Mouse (Mus musculus) testis, adult 2 months (tissue): ENCODE data around the gene Galns. TPM values are rescaled to one million over a fixed set of nuclear protein-coding genes. Genes with fewer than 3 reads are reported as not detected.

ENCODE experiments used
- H3K27ac ChIP-seq: fragments of 200-500 bp; 2 replicates; pipeline ENCODE4 v1.5.1; 2012; ENCODE audit warnings: low read depth, low read length; ENCODE audit not compliant: control insufficient read depth, insufficient read depth
- H3K27me3 ChIP-seq: fragments of 200-500 bp; 2 replicates; pipeline ENCODE4 v1.6.1; 2012; ENCODE audit warnings: mild to moderate bottlenecking, low read length, moderate library complexity; ENCODE audit not compliant: control insufficient read depth, insufficient read depth
- H3K36me3 ChIP-seq: fragments of 200-500 bp; 2 replicates; pipeline ENCODE4 v1.6.1; 2012; ENCODE audit warnings: mild to moderate bottlenecking, low read length; ENCODE audit not compliant: control insufficient read depth, insufficient read depth
- H3K4me1 ChIP-seq: fragments of 200-500 bp; 2 replicates; pipeline ENCODE4 v1.6.1; 2012; ENCODE audit warnings: low read length; ENCODE audit not compliant: control insufficient read depth, insufficient read depth
- H3K4me3 ChIP-seq: fragments of 200-500 bp; 2 replicates; pipeline ENCODE4 v1.5.1; 2012; ENCODE audit warnings: low read depth, mild to moderate bottlenecking, low read length, moderate library complexity, mixed read lengths; ENCODE audit not compliant: control insufficient read depth
- CTCF ChIP-seq: fragments of 200-500 bp; IDR thresholded peaks from 2 replicates; pipeline ENCODE4 v1.5.1; 2012; ENCODE audit warnings: low read depth, mild to moderate bottlenecking, inconsistent platforms, low read length, moderate library complexity; ENCODE audit not compliant: control insufficient read depth, insufficient read depth, insufficient replicate concordance
- POLR2A ChIP-seq: fragments of 200-500 bp; IDR thresholded peaks from 2 replicates; pipeline ENCODE4 v1.6.1; 2012; ENCODE audit warnings: low read depth, mild to moderate bottlenecking, inconsistent platforms, low read length, moderate library complexity; ENCODE audit not compliant: control insufficient read depth
- polyA plus RNA-seq: library from polyadenylated mRNA; depleted of rRNA; stranded (reverse); fragments of >200 nt; gene quantifications from 2 replicates; pipeline ENCODE4 v1.2.3, GENCODE M21; 2012; rRNA removed

The Galns gene
- 5.9 TPM in 2 replicates for polyA plus RNA-seq

DNA sequence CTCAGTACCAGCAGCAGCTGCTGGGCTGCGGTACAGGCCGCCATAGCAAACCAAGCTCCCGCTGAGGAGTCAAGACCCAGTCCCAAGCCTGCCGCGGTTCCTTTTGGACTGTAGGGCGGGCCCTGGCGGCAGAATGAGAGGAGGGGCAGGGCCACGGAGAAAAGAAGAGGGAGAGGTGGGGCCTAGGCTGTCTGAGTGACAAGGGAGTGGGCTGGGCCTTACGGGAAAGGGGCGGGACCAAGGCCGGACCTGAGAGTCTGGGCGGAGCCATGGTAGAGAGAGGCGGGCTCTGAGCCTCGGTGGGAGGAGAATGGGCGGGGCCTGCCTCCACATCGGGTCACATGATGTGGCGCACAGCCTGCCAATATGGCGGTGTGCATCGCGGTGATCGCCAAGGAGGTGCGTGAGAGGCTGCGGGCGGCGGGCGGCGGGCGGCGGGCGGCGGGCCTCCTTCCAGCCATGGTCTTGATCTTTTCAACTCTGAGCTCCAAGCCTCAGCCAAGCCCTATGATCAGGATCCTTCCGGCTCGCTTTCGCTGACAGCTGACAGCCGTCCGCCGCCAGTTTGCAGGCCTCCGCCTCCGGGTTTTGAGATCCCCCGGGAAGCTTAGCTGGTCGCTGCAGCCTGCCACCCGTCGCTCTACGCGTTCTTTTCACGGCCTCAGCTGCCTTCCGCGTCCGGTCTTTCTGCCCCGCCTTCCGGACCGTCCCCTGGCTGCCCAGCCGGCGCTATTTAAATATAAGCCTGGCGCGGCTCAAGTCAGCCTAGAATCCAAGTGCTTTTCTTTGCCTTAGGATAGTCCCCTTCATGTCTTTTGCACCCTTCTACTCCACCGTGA, at the start of gene Galns, which contains the start of gene Trappc2l:
Gene Galns (minus strand): TSS at position 169 of the 839 bp plus-strand sequence.
Gene Trappc2l (plus strand): TSS at position 346 of the 839 bp plus-strand sequence.
- Histone ChIP-seq H3K36me3 (no peaks in the 10 kb centered on the region), H3K27ac (peak within 1 kb of the TSS; percentile 67), H3K4me3 (peak within 1 kb of the TSS; percentile 96), H3K4me1 (peaks cover 9% of the 10 kb centered on the region), H3K27me3 (no peaks in the 10 kb centered on the region)
- TF ChIP-seq POLR2A (peak; percentile 82; the same call in 1 of the 2 replicates), CTCF (no peak)

DNA sequence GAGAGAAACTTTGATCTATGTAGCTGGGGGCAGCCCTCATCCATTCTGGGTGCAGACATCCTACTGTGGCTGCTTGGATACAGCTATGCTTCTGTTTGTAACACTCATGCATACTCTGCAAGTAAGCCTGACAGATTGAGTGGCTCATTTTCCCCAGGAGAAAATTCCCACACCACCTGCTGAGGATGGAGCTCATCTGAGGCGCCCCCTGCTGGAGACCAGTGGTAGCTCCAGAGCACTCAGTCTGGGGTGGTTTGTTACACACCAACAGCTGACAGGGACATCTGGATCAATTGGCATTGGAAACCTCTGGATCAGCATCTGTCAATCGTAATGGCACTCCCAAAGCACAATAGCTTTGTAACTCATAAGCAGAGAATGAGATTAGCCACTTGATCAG, 48.8 kb upstream of the Galns start:
- peaks cover 3% of the 10 kb centered on the region for H3K4me1 ChIP-seq
- H3K36me3 ChIP-seq: no peaks in the 10 kb centered on the region
- TF ChIP-seq POLR2A (no peak), CTCF (peak; percentile 83; the same call in 1 of the 2 replicates)
- no peak overlapping the region for H3K27ac ChIP-seq
- no peak overlapping the region for H3K4me3 ChIP-seq
- H3K27me3 ChIP-seq: no peaks in the 10 kb centered on the region

DNA sequence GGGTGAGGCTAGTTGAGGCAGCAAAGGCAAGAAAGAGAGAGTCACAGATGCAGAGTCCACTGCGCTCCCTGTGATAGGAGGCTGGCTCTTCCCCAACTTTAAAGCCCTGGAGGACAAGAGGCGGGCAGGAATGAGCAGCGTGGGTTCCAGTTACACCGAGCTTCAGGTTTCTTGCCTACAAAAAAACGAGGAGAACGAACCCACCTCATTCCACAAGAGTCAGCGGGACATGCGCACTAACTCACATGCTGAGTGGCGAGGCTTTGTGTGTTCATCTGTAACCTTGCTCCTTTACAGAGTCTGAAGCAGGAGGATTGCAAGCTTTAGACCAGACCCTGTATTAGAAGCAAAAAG, 47.5 kb upstream of the Galns start:
- no peak overlapping the region for H3K27ac ChIP-seq
- H3K27me3 ChIP-seq: no peaks in the 10 kb centered on the region
- peaks cover 8% of the 10 kb centered on the region for H3K4me1 ChIP-seq
- H3K36me3 ChIP-seq: no peaks in the 10 kb centered on the region
- H3K4me3 ChIP-seq: no peak overlapping the region
- TF ChIP-seq CTCF: no peak
- no peak for TF ChIP-seq POLR2A

DNA sequence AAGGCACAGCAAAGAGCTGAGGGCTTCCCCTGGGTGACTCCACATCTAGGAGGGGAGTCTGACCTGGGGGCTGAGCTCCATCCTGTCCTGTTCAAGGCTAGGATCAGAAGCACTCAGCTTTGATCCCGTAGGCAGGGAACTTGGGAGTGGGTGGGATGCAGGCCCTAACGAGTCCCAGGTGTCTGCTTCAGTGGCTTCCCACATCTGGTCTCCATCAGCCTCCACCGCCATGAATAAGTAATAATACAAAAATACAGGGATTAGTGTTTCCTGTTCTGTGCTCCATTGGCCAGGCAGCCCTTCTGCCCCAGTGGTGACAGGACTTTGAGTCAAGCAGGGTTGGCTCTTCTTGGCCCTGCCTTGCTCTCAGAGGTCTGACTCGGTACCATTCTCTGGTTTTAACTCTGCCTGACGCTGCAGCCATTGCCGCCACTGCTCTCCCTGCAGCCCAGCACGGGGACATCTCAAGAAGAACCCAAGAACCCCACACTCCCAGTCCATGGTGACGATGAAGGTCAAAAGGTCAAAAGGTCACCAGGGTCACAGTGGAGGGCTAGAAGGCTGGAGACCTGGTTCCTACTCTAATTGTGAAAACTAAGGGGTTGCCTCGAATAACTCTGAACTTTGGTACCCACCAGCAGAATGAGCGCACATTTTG, 47.0 kb upstream of the Galns start:
- Histone ChIP-seq H3K36me3 (no peaks in the 10 kb centered on the region), H3K27ac (no peak overlapping the region), H3K27me3 (no peaks in the 10 kb centered on the region), H3K4me1 (peaks cover 8% of the 10 kb centered on the region), H3K4me3 (no peak overlapping the region)
- TF ChIP-seq POLR2A: no peak
- no peak for TF ChIP-seq CTCF

DNA sequence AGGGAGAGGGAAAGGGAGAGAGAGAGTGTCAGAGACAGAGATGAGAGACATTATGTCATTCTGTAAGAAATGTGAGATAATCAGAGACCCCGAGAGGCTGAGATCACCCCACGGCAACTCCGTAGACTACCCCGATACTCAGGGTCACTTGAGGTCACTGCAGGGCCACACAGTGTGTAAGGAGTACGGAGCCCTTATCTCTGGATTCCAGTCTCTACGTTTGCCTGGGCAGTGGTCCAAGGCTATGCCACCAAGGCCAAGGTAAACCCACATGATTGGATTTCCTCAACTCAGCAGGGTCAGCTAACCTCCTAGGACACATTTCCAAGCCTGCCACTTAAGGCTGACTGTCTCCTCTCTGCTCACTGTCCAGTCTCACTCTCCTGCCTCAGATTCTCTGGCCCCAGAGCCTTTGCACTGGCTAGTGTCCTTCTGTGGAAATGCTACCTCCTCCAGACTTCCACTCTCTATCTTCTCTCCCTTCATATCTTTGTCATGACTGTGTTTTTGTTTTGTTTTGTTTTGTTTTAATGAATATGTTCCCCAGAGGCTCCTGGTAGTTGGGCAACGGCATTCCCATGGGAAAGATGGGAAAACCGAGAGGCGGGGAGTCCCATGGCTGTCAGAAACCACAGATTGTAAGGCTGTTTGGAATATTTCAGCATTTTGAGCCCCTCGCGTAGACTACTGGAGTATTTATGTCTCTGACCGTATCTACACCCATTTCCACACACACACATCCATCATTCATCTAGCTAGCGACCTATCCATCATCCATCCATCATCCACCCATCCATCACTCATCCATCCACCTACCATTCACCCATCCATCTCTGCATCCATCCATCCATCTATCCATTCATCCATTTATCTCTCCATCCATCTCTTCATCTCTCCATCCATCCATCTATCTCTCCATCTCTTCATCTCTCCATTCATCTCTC, 45.1 kb upstream of the Galns start:
- Histone ChIP-seq H3K27me3 (no peaks in the 10 kb centered on the region), H3K4me1 (peaks cover 8% of the 10 kb centered on the region)
- 0 out of 2 replicates have a peak, but pooled peaks have one; percentile 15 for TF ChIP-seq POLR2A
- no peak for TF ChIP-seq CTCF

DNA sequence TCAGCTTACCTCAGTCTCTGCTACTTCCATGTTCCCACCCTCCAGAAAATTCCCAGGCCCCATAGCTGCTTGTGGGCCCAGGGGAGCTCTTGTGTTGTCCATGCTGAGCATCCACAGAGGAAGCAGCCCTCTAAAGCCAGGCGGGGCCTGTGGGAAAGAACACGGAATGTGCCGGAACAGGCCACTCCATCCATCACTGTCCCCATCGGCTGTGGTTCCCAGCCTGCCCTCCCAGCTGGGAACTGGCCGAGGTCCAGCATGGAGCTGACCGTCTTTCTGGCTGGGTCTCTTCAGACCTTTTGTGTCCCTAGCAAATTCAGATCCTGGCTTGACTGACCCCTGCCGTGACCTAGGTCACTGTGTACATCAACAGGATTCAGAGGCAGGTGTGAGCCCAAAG, 43.5 kb upstream of the Galns start:
- TF ChIP-seq CTCF: no peak
- no peak for TF ChIP-seq POLR2A
- Histone ChIP-seq H3K4me1 (peaks cover 8% of the 10 kb centered on the region), H3K4me3 (no peak overlapping the region), H3K36me3 (no peaks in the 10 kb centered on the region), H3K27ac (no peak overlapping the region), H3K27me3 (no peaks in the 10 kb centered on the region)

More for the DNA sequence above, 45.1 kb upstream of the Galns start:
- no peaks in the 10 kb centered on the region for H3K36me3 ChIP-seq
- no peak overlapping the region for H3K4me3 ChIP-seq
- H3K27ac ChIP-seq: 0 out of 2 replicates have a peak overlapping the region, but pooled peaks have one; percentile 12
